Mouse (Mus musculus) erythroblast, embryonic 14.5 days (primary cell): ENCODE data around the gene Invs.

Experiments used
- GATA1 ChIP-seq: IDR thresholded peaks from 2 replicates; pipeline ENCODE4 v1.6.1; 2012; ENCODE audit warnings: low read length, inconsistent platforms, mixed read lengths
- TAL1 ChIP-seq: IDR thresholded peaks from 3 replicates; pipeline ENCODE4 v1.6.1; 2012; ENCODE audit warnings: low read length, inconsistent platforms, mixed read lengths

DNA sequence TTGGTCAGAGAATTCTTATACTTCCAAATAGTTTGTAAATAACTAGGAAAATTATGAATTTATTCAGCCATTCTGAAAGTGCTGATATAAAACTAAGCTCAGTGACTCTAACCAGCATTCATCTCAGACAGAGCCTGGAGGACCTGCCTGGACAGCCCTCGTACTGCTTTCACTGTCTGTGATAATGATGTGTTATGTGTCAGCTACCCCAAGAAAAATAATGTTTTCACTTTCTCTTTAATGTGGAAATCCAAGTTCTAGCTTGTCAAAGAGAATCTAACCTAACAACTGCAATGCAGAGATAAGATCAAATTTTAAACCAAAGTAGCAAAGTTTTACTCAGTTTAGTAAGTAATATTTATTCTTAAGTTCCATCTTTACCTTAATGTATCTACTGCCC lies 35.8 kb upstream of the Invs start:
- no peak for TF ChIP-seq GATA1
- TF ChIP-seq TAL1: no peak
